Mouse (Mus musculus): Measurements from ENCODE around the gene Pakap. TPM values are rescaled to one million over a fixed set of nuclear protein-coding genes. Genes with fewer than 3 reads are reported as not detected.

The Pakap gene
- polyA plus RNA-seq, 1 experiment from 2014 or later, result 10.7 TPM

DNA sequence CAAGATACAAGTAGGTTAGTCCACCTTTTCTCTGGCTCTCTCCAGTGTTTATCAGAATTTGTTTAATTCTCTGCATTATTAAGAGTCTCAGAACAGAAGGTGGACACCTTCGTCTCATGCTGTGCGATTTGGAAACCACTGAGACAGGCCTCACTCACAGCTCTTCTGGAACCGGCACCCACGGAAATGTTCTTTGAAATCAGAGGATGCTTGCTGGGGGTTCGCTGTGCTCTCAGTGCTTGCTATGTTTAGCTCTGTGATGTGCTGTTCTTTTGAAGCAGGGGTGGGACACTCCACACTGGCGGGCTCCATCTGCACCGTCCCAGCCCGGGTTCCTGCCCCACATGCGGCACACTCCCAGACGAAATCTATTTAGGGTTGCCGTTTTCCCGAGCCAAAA, 88.4 kb downstream of the Pakap start:
- Histone ChIP-seq H3K27me3 (ENCODE audit: control insufficient read depth, insufficient read depth, low read length) (no peaks in the 10 kb centered on the region), H3K9me3 (ENCODE audit: control insufficient read depth, low read length) (no peaks in the 10 kb centered on the region), H3K27ac (replicated peaks; ENCODE audit: low read depth, low read length) (no peak overlapping the region), H3K4me3 (replicated peaks; ENCODE audit: low read depth, low read length) (no peak overlapping the region), H3K4me2 (ENCODE audit: low read length) (no peak overlapping the region), H3K4me1 (ENCODE audit: control insufficient read depth, insufficient read depth, low read length) (peaks cover 10% of the 10 kb centered on the region), H3K9ac (replicated peaks; ENCODE audit: low read length) (no peak overlapping the region), H3K36me3 (ENCODE audit: control insufficient read depth, insufficient read depth, low read length) (no peaks in the 10 kb centered on the region)
- DNase-seq, result no peak
- no peak for ATAC-seq (ENCODE audit: low FRiP score, low TSS enrichment)
- 96% methylated on average over 12 of the region's 12 CpGs for WGBS

DNA sequence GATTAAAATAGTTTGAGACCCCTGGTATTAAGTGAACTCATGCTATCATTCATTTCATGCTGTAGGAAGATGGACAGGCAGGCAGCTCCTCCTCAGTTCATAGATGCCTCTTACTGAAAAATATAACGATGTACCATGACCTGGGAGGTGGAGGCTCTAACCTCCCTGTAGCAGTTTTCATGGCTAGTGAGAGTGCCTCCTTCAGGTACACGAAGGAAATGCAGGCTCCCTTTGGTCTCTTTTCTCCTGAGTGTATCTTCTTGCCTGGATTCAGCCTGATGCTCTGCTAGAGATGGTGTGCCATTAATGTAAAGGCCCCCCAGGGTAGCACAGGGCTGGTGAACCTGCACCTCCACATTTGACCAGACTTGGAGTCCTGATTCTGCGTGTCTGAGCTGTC, 88.9 kb downstream of the Pakap start:
- Histone ChIP-seq H3K4me3 (replicated peaks; ENCODE audit: low read depth, low read length) (no peak overlapping the region), H3K9me3 (ENCODE audit: control insufficient read depth, low read length) (no peaks in the 10 kb centered on the region), H3K4me1 (ENCODE audit: control insufficient read depth, insufficient read depth, low read length) (peaks cover 10% of the 10 kb centered on the region), H3K36me3 (ENCODE audit: control insufficient read depth, insufficient read depth, low read length) (no peaks in the 10 kb centered on the region), H3K4me2 (ENCODE audit: low read length) (no peak overlapping the region), H3K27ac (replicated peaks; ENCODE audit: low read depth, low read length) (no peak overlapping the region), H3K9ac (replicated peaks; ENCODE audit: low read length) (no peak overlapping the region), H3K27me3 (ENCODE audit: control insufficient read depth, insufficient read depth, low read length) (no peaks in the 10 kb centered on the region)
- ATAC-seq (ENCODE audit: low FRiP score, low TSS enrichment) (no peak), DNase-seq (no peak)
- 95% methylated on average over 3 of the region's 3 CpGs for WGBS

DNA sequence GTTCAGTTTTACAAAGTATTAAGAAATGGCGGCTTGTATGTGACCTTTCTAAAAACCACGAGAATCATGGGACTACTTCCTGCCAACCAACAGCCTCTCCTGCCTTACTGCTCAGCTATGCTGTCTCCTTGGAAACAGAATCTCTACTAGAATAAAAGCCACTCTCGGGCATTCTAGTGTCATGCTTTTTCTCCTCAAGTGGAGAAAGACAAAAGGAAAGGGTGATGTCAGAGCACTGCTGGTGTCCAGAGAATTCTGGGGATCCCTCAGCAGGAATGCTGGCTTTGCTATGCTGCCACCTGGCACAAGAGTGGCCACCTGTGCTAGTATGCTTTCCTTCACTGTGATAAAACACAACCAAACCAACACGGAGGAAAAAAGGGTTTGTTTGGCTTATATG, 92.5 kb downstream of the Pakap start:
- no peaks in the 10 kb centered on the region for H3K27me3 ChIP-seq (ENCODE audit: control insufficient read depth, insufficient read depth, low read length)
- DNase-seq (peak; percentile 64), ATAC-seq (ENCODE audit: low FRiP score, low TSS enrichment) (peak; percentile 69)
- H3K4me3 ChIP-seq (replicated peaks; ENCODE audit: low read depth, low read length), result no peak overlapping the region
- 0 out of 2 replicates have a peak overlapping the region, but pooled peaks have one; percentile 5 for H3K4me2 ChIP-seq (ENCODE audit: low read length)
- H3K27ac ChIP-seq (replicated peaks; ENCODE audit: low read depth, low read length), result peak overlapping the region; percentile 66
- H3K4me1 ChIP-seq (ENCODE audit: control insufficient read depth, insufficient read depth, low read length), result peaks cover 10% of the 10 kb centered on the region
- no peaks in the 10 kb centered on the region for H3K9me3 ChIP-seq (ENCODE audit: control insufficient read depth, low read length)
- H3K36me3 ChIP-seq (ENCODE audit: control insufficient read depth, insufficient read depth, low read length), result no peaks in the 10 kb centered on the region
- no peak overlapping the region for H3K9ac ChIP-seq (replicated peaks; ENCODE audit: low read length)
- WGBS, result 6% methylated on average over 4 of the region's 4 CpGs

DNA sequence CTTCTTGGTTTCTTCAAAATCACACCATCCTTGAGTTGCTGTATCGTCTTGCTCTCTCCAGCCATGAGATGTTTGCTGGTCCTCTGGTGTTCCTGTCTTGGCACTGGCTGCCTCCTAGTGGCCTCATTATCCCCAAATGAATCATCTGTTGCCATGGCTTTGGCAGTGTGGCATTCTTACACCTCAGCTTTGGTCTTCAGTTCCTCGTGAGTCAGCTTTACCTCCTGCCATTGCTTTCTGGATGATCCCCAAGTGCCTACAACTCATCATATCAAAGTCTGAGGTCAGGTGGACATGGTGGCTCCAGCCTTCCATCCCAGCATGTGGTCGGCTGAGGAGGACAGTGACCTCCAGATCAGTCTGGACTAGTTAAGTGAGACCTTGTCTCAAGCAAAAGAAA, 98.1 kb downstream of the Pakap start:
- H3K9ac ChIP-seq (replicated peaks; ENCODE audit: low read length), result no peak overlapping the region
- no peaks in the 10 kb centered on the region for H3K27me3 ChIP-seq (ENCODE audit: control insufficient read depth, insufficient read depth, low read length)
- ATAC-seq (ENCODE audit: low FRiP score, low TSS enrichment) (no peak), DNase-seq (no peak)
- H3K4me2 ChIP-seq (ENCODE audit: low read length), result no peak overlapping the region
- H3K27ac ChIP-seq (replicated peaks; ENCODE audit: low read depth, low read length), result no peak overlapping the region
- H3K4me1 ChIP-seq (ENCODE audit: control insufficient read depth, insufficient read depth, low read length), result no peaks in the 10 kb centered on the region
- H3K4me3 ChIP-seq (replicated peaks; ENCODE audit: low read depth, low read length), result no peak overlapping the region
- no peaks in the 10 kb centered on the region for H3K36me3 ChIP-seq (ENCODE audit: control insufficient read depth, insufficient read depth, low read length)
- WGBS, result 81% methylated on average over 3 of the region's 3 CpGs
- H3K9me3 ChIP-seq (ENCODE audit: control insufficient read depth, low read length), result no peaks in the 10 kb centered on the region

DNA sequence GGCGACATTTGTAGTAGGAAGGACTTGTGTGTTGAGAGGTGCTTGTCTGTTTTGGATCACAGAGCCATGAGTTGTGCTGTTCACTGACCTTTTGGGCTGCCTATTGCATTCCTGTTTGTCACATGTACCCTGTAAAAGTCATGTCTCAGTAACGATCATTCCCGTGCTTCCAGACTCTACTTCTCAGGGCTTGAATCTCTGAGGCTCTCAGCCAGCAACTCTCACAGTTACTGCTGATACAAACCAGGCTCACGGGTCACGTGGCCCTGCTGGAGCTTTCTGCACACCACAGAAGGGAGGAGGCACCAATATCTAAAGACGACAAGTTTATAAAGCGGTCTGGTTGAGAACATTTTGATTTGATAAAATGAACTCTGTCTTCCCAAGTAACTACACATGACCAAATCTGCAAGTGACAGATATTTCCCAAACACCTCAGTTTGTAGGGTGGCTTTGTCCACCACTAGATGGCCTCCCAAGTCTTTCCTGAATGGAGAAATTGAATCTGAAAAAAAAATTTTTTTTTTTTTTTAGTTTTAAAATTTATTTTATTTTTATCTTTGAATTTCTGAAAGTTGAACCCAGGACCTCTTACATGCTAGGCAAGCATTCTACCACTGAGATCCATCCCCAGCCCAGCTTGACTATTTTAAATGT, 103.0 kb downstream of the Pakap start:
- H3K27ac ChIP-seq (replicated peaks; ENCODE audit: low read depth, low read length), result no peak overlapping the region
- H3K4me2 ChIP-seq (ENCODE audit: low read length), result no peak overlapping the region
- H3K4me3 ChIP-seq (replicated peaks; ENCODE audit: low read depth, low read length), result no peak overlapping the region
- H3K9me3 ChIP-seq (ENCODE audit: control insufficient read depth, low read length), result no peaks in the 10 kb centered on the region
- no peaks in the 10 kb centered on the region for H3K27me3 ChIP-seq (ENCODE audit: control insufficient read depth, insufficient read depth, low read length)
- no peaks in the 10 kb centered on the region for H3K36me3 ChIP-seq (ENCODE audit: control insufficient read depth, insufficient read depth, low read length)
- ATAC-seq (ENCODE audit: low FRiP score, low TSS enrichment) (no peak), DNase-seq (peak; percentile 66)
- H3K4me1 ChIP-seq (ENCODE audit: control insufficient read depth, insufficient read depth, low read length), result peaks cover 4% of the 10 kb centered on the region; the same call in 1 of the 2 replicates
- no peak overlapping the region for H3K9ac ChIP-seq (replicated peaks; ENCODE audit: low read length)
- WGBS, result 74% methylated on average over 7 of the region's 7 CpGs

DNA sequence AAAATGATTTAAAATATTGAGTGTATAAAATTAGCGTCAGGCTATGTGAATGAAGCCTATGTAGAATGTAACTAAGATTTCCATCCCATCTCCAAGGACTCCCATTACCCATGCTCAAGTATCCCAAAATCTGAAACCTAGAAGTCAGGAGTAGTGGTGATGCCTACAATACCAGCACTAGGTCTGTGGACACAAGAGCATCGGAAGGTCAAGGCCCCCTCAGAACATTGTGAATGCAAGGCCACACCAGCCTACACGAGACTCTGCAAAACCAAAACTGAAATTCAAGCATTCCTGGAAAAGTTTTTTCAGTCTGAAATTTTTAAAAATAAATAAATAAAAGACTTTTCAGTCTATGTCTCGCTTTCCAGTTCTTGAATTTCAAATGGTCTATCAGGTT, 104.6 kb downstream of the Pakap start:
- WGBS, result 79% methylated on average over 4 of the region's 4 CpGs
- H3K9me3 ChIP-seq (ENCODE audit: control insufficient read depth, low read length), result no peaks in the 10 kb centered on the region
- DNase-seq (no peak), ATAC-seq (ENCODE audit: low FRiP score, low TSS enrichment) (no peak)
- H3K9ac ChIP-seq (replicated peaks; ENCODE audit: low read length), result no peak overlapping the region
- no peaks in the 10 kb centered on the region for H3K36me3 ChIP-seq (ENCODE audit: control insufficient read depth, insufficient read depth, low read length)
- H3K27ac ChIP-seq (replicated peaks; ENCODE audit: low read depth, low read length), result no peak overlapping the region
- no peak overlapping the region for H3K4me3 ChIP-seq (replicated peaks; ENCODE audit: low read depth, low read length)
- no peaks in the 10 kb centered on the region for H3K27me3 ChIP-seq (ENCODE audit: control insufficient read depth, insufficient read depth, low read length)
- H3K4me2 ChIP-seq (ENCODE audit: low read length), result no peak overlapping the region
- H3K4me1 ChIP-seq (ENCODE audit: control insufficient read depth, insufficient read depth, low read length), result peaks cover 4% of the 10 kb centered on the region; the same call in 1 of the 2 replicates

DNA sequence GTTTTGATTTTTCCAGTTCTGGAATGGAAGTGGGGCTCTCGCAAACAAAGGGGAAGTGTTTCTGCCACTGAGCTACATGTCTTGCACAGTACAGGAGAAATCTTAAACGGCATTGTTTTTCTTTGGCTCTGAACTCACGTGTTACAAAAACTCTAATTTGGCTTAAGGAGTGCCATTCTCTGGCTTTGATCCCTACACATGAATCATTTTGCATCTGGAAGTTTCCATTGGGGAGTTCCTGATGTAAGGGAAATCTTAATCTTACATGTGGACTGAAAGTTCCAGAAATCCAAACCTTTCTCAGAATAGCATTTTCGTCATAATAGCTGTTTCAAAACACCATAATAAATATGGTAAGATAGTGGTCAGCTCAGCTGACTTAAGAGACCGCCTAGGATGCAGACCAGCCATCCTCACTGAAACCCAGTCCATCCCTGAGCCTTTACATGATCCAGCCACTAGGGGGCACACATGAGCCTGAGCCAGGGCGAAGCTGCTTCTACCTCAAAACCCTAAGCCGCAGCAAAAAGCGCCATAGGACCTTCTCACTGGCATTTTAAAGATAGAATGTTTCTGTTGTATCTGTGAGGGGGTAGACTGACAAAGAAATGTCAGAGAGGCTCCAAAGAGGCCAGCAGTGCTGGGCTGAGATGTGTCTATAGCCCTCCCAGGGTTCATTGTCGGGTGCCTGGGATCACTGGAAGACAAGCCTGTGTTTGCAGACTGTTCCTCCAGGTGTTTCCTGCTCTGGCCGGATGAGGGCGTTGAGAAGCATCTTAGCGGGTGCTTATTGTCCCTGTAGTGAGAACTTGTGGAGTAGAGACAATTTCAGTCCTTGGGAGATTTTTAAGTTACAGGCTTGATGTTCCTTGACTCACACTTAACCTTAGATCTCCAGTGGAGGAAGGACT, 105.3 kb downstream of the Pakap start:
- peak; percentile 63; the same call in 1 of the 2 replicates for ATAC-seq (ENCODE audit: low FRiP score, low TSS enrichment)
- no peak overlapping the region for H3K27ac ChIP-seq (replicated peaks; ENCODE audit: low read depth, low read length)
- H3K9ac ChIP-seq (replicated peaks; ENCODE audit: low read length), result peak overlapping the region; percentile 46; the same call in 1 of the 2 replicates

DNA sequence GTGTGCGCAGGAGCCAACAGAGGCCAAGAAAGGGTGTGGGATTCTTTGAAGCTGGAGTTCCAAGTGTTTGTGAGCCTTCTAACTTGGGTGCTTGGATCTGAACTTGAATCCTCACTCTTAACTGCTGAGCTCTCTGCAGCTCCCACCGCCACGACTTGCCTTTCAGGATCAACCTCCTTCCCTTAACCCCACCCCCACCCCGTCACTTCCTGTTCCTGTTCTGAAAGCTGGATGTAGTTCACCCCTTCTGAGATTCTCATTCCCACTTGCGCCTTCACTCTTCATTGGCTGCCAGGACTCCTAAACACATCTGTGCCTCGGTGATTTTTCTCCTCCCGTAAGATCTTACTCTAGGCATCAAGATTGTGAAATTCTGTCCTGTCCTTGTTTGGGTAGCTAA, 106.4 kb downstream of the Pakap start:
- Histone ChIP-seq H3K36me3 (ENCODE audit: control insufficient read depth, insufficient read depth, low read length) (no peaks in the 10 kb centered on the region), H3K4me2 (ENCODE audit: low read length) (no peak overlapping the region), H3K27ac (replicated peaks; ENCODE audit: low read depth, low read length) (no peak overlapping the region), H3K4me1 (ENCODE audit: control insufficient read depth, insufficient read depth, low read length) (peaks cover 4% of the 10 kb centered on the region; the same call in 1 of the 2 replicates), H3K27me3 (ENCODE audit: control insufficient read depth, insufficient read depth, low read length) (no peaks in the 10 kb centered on the region), H3K9me3 (ENCODE audit: control insufficient read depth, low read length) (no peaks in the 10 kb centered on the region), H3K4me3 (replicated peaks; ENCODE audit: low read depth, low read length) (no peak overlapping the region), H3K9ac (replicated peaks; ENCODE audit: low read length) (no peak overlapping the region)
- DNase-seq (no peak), ATAC-seq (ENCODE audit: low FRiP score, low TSS enrichment) (no peak)
- WGBS, result 82% methylated on average over 7 of the region's 7 CpGs

More for the DNA sequence above, 105.3 kb downstream of the Pakap start:
- 14% methylated on average over 12 of the region's 12 CpGs for WGBS
- peak; percentile 91 for DNase-seq
- peak overlapping the region; percentile 51 for H3K4me2 ChIP-seq (ENCODE audit: low read length)
- H3K4me3 ChIP-seq (replicated peaks; ENCODE audit: low read depth, low read length), result peak overlapping the region; percentile 18; the same call in 1 of the 2 replicates
- no peaks in the 10 kb centered on the region for H3K27me3 ChIP-seq (ENCODE audit: control insufficient read depth, insufficient read depth, low read length)
- H3K9me3 ChIP-seq (ENCODE audit: control insufficient read depth, low read length), result no peaks in the 10 kb centered on the region
- peaks cover 4% of the 10 kb centered on the region; the same call in 1 of the 2 replicates for H3K4me1 ChIP-seq (ENCODE audit: control insufficient read depth, insufficient read depth, low read length)
- H3K36me3 ChIP-seq (ENCODE audit: control insufficient read depth, insufficient read depth, low read length), result no peaks in the 10 kb centered on the region
